Mouse (Mus musculus) brain, embryonic 18.5 days (tissue): ENCODE data around the gene Gfra1.

Source experiments
- DNase-seq: peaks from one replicate; pipeline ENCODE4 v3.0.0-alpha.2; 2012; ENCODE audit warnings: low read depth, low spot score

Gfra1 gene

DNA sequence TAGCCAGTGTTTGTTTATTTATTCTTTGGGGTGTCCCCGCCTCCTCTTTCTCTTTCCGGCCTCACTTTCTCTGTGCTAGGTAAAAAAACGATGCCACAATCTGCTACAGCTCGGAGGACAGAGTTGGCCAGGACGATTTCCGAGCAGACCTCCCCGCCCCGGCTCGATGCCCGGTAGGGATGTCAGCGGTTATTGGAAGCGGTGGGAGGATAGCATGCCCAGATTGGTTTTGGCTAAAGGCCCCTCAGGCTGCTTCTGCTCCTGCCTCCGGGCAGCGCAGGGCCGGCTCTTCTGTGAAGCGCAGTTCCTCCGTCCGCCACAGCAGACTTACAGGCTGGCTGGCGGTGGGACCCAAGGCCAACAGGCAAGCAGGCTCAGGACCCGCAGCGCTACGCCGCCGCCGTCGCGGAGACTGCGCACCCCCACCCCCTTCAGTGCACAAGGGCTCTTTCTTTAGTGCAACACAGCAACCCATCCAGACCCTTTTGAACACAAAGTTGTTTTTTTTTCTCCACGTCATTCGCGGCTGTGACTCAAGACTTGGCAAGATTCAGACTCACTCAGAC is at the start of gene Gfra1:
Gene Gfra1, minus strand, starts transcription at position 414 of the 566 bp plus-strand sequence.
- DNase-seq, result no peak

DNA sequence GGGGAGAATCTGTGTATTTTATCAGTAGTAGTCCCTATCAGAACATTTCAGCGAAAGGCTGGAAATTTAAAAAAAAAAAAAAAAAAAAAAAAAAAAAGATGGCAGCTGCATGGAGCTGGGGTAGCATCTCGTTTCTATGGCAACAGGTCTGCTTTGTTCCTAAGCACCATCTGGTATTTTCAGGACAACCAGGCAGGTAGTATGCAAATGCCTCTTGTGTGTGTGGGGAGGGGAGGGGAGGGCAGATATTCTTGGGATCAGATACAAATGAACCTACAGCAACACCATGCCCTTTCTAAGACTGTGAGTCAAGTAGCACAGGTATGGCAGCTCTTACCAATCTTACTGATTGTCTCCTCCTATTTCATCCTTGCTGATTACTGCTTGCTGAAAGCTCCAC is 44.3 kb upstream of the Gfra1 start:
- DNase-seq, result no peak

DNA sequence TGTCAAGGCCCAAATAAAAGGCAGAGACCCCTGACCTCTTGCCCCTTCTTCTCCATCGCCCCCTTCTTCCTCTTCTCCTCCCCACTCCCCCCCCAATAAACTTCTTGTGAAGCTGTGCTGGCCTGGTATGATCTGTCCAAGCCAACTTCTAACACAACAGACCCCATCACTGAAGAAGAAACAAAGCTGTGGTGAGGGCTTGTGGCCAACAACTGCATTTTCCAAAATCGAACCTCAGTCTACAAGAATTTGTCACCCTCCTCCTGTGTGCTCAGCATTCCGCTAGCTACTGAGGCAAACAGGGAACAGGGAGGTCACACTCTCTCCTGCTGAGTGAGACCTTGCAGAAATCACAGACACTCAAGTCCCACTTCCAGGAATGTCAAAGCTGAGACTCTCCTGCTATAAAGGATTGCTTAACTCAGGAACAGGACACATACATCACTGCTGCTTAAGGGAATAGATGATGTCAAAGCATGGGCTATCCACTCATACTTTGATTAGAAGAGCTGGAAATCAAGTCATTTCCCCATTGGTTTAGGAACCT is 43.8 kb upstream of the Gfra1 start:
- no peak for DNase-seq

DNA sequence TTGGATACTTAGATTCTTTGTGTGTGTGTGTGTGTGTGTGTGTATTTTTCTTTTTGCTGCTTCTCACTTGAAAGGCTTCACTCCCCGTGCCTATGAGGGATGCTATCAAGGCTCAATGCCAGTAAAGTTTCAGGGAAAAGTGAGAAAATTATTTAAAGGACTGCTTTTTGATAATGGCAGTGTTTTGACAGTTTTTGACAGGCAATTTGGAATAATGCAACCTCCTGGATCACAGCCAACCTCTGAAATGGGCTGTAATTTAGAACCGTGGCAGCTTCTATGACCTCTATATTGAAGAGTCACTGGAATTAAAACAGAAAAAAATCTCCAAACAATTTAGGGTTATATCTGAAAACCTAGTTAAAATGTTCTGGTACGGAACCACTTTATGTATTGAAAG is 41.4 kb upstream of the Gfra1 start:
- no peak for DNase-seq

DNA sequence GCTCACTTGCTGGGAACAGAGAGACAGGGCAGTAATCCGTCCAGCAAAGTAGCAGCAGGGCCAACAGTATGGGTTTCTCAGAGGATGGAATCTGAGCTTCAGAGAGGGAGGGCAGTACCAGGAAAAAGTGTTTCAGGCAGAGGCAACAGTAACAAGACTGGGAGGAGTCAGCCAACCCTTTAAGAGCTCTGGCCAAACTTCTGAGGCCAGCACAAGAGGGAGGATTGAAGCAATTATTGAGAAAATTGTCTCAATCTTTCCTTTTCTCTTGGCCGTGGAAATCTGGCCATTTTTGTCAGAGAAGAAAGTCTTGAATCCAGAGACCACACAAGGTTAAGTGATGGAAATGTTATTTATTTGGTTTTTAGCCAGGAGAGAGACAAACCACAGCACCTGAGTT is 31.0 kb upstream of the Gfra1 start:
- DNase-seq, result no peak

DNA sequence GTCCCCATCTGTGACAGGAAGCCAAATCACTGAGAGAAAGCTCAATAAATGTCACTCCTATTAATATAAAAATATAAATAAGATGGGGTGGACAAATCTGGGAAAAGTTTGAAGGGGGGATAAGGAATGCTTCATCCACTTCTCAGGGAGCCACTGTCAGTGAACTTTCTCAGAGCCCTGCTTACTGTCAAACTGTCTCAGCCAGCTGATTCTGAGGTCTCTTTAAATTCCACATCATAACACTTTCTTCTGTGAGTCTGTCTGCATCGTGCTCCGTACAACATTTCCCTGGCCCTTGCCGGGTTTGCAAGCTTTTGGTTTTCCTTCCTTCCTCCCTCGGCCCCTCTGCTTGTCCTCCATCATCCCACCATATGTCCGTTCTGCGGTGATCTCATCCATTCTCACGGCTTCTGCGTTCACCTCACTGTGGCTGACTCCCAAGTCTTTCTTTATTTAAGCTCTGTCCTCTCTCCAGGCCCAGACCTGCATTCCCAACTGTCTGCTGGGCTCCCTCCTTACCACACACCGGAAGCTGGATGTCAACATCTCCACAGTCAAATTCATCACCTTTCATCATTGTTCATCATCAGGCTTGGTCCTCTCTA is 26.8 kb upstream of the Gfra1 start:
- DNase-seq, result no peak

DNA sequence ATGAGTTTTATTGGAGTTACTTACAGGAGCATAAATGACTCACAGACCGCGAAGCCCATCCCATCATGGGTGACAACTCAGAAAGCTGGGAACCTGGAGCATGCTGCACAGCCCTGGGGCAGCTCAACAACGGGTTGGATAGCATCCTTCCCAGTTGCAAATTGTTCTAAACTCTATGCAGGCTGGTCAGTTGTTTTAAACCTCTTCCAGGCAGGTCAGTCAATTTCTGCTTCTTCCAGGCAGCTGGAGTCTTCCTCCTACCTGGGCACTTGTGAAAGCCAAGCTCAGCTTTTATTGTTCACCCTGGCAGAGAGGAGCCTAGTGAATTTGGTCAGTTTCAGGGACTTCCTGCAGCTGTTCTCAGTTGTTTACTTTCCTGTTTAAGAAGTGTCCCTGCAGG is 18.5 kb upstream of the Gfra1 start:
- no peak for DNase-seq

DNA sequence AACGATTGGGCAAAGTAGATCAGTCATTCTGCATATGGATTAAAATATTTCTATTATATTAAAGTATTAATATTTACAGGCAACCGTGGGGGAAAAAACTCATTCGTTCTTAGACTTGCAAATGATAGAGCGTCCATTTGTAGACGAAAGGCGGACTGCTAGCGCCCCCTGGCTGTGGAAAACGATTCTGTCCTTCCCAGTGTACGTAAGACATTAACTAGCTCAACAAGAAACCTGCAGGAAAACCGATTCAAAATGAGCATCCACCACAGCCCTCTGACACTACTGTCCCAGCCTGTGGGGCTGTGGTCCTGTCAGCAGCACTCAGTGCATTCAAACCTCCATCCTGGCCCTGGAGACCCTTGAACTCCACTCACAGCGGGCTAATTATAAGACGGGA is 13.7 kb upstream of the Gfra1 start:
- DNase-seq, result no peak

DNA sequence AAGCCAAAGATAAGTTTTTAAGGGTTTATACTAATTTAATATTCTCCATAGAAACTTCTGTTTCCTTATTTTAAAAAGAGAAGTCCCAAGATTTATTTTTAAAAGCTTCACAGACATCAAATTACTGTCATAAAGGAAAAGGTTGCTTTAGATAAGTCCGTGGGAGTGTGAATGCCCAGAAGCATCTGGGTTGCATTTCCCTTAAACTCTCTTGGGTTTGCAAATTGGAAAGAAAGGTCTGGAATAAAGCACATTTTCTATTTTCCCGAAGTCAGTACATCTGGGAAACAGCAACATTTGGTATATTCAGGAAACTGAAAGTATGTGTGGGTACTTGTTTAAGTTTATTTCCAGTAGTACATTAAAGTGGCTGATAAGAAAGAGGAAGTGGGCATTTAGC is 12.6 kb upstream of the Gfra1 start:
- DNase-seq, result no peak

DNA sequence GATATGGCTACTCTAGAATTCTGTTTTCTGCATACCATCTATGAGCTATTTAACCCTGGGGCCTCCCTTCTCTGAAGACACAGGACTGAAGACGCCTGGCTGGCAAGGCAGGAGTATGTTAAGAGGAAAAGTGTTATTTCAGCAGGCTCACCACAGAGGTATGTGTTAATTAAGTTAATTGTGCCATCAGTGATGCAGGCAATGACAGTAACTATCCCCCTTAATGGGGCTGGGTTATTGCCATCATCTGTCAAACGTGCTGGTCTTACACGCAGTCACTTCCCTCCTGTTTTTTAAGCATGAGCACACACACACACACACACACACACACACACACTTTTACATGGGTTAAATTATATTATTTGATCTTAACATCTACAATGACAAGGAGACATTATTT is 8.0 kb upstream of the Gfra1 start:
- DNase-seq, result no peak

DNA sequence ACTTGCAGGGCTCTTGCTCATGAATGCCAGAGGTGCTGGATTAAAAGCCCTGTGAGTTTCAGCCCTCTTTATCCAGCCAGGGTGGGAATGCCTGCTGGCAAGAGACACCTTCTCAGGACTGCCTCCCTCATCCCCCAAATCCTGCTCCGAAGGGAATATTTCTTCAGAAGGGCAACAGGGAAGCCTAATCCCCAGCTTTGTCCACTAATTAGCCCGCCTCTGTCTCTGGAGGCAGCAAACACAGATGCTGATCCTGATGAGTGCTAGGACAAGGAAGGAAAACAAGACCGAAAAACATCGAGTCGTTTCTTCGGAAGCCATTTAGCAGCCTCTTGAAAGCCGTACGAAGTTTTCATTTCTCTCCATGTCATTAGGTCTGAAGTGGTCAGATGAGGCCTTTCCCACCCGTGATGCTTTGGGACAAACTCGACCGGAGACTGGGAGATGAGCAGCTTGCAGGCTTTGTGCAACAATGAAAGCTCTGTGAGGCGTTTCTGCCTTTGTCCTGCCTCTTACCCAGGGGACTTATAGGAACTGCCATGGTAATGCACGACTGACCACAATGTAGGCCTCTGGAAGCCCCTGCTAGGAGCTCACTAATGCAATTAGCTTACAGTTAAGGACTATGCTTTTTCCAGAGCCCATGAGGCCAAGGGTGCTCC is 4.8 kb upstream of the Gfra1 start:
- DNase-seq, result no peak

DNA sequence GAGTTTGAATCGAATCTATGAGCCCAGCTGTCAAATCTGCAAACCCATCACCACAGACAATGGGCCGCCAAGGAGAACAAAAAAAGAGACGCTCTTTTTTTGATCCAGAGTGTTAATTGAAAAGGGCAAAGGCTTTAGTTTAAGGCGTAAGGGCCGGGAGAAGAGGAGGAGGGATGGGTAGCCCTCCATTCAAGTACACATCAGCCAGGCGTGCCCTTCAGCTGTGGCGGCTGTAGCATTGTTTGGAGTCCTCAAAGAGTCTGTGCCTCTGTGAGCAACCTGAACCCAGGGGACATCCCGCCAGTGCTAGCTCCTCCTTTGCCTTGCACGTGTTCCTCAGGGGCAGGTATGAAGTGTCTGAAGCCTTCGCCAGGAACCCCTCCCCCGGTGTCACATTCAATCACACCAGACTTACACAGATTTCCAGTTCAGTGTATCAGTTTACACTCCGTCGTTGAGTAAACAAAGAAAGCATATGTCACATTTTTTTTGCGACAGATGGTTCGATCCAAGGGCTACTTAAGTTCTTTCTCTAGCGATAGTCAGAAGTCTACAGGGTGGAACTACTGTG is 867 bp upstream of the Gfra1 start:
- no peak for DNase-seq

DNA sequence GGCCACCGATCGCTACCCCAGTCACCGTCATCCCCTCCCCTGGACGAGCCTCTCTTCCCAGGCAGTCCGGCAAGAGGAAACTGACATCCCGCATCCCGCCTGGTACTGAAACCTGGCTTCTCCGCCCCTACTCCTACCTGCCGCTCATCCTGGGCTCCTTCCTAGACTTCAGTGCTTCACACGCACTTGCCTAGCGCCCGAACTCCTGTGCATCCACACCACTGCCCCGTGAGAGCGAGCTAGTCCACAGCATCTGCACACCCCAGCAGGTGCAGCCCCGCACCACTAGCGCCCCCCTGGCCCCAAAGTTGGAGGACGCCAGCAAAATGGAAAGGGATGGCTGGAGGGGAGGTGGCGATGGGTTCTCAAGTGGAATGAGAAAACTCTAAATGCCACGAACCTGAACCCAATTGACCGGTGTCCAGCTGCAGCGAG is 631 bp downstream of the Gfra1 start:
- no peak for DNase-seq

DNA sequence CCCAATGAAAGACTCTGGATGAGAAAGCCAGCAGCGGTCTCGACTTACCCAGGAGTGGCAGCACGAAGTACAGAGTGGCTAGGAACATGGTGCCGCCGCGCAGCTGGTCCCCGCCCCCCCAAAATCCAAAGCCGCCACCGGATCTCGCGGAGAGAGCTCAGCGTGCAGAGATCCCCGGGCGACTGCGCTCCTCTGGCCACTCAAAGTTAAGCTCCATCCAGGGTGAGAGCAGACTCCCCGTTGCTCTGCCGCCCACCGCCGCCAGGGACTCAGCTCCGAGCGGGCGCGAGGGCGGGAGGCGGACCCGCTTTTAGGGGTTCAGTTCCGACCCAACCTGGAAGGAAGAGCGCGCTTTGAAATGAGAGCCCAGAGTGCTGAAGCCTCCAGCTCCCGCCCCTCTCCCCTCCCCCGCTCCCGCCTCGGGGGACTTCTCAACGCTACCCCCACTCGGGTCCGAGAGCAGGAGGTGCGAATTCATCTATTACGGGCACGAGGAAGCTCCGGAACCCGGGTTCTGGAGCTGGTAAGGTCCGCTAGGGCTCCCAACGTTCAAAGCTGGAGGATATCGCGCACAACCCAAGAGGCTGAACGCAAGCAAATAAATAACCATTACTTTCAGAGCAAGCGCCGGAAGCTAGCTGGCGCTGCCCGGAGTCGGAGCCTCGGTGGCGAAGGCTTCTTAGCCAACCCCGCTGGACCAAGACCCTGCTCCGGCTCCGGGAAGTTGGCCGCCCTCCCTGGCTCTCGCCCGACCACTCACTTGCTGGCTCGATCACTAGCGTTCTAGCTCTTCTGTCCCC is 1.2 kb downstream of the Gfra1 start:
- DNase-seq, result no peak

DNA sequence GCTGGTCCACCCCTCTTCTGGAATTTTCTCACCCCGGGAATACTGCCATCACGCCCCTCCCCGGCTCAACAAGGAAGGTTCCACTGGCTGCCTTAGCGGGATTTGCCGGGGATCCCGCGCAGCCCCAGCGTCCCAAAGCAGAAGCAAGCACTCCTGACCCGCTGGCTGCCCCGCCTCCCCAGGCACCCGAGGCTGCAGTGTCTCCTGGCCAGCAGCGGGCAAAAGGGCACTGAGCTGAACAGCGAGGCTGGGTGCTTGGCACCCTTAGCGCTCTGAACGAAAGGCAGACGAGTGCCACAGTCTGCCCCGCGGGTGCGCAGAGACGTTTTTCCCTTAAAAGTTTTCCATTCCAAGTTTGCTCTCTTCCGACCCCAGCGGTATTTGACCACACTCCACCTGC is 2.1 kb downstream of the Gfra1 start:
- DNase-seq, result no peak

DNA sequence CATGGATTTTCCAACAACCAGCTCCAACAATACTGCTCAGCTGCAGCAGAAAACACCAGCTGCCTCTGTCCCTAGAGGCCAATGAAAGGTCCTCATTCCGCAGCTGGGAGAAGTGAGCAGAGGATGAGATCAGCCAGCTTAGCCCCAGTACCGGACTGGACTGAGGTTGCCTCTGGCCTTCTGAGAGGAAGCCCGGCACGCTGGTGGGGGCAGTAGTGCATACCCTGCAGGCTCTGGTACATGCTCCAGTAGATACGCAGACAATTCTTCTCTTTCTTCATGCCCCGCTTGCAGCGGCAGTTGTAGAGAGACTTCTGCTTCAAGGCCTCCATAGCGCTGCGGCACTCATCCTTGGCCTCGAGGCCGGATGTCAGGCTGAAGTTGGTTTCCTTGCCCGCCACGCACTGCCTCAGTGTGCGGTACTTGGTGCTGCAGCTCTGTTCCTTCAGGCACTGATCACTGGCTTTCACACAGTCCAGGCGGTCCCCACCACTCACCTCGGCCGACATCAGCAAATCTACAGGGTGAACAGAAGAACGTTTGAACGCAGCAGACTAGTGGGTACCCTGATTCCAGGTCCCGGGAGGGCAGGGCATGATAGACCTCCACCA is 2.7 kb downstream of the Gfra1 start:
- DNase-seq, result no peak

DNA sequence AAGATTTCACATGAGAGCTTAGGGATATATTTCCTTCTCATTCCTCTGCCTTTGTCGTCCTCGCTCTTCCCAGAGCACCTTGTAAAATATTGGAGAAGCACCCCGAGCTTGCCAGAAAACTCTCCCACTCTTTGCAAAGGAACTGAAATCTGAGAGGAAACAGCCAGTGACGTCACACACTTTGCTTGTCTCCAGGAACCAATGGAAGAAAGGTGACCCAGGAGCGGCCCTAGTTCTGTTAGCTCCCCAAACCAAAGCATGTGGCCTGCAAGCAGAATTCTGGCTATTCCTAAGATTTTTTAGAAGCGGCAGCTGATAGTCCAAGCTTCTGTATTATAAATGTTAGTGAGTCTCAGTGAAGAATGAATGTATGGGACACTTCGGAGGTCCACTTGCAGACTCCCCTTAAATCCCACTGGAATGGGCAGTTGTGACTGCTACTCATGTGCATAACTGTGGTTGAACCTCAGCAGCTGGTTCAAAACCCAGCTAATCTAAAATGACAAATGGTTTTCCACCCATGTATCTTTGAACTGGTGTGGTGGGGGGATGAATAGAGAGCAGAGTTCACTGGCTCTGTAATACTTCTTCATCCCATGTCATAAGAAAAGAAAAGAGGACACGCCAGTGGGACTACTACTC is 3.4 kb downstream of the Gfra1 start:
- no peak for DNase-seq

DNA sequence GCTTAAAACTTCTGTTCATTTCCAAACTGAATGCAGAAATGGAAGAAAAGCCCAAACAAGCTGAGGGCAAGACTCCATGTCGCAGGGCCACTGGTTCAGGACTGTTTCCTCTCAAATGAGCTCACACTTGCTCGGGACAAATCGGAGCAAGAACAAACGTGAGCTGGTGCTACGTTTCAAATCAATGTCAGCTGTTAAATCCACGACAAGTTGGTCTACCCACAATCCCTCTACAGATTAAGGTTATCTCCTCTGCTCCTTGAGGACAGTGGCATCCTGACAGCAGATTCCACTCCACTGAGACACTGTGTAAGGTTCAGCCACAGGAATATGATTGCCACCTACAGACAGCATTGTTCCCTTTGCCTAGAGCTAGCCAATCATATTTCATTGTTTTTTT is 4.4 kb downstream of the Gfra1 start:
- DNase-seq, result no peak

DNA sequence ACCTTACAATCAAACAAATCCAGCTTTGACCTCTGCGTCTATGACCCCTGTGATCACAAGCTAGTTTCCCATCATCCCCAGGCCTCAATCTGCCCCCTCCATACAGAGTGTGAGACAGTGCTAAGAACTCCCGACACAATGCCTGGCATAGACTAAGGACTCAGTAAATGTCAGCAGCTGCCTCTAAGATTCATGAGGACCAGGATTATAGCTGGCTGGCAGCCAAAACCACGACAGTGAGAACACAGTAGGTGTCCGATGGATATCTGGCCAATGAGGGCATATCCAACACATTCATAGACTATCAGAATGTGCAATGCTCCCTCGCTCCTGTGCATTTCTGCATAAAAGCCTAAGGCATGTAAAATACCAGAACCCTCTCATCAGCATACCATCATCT is 5.0 kb downstream of the Gfra1 start:
- no peak for DNase-seq

DNA sequence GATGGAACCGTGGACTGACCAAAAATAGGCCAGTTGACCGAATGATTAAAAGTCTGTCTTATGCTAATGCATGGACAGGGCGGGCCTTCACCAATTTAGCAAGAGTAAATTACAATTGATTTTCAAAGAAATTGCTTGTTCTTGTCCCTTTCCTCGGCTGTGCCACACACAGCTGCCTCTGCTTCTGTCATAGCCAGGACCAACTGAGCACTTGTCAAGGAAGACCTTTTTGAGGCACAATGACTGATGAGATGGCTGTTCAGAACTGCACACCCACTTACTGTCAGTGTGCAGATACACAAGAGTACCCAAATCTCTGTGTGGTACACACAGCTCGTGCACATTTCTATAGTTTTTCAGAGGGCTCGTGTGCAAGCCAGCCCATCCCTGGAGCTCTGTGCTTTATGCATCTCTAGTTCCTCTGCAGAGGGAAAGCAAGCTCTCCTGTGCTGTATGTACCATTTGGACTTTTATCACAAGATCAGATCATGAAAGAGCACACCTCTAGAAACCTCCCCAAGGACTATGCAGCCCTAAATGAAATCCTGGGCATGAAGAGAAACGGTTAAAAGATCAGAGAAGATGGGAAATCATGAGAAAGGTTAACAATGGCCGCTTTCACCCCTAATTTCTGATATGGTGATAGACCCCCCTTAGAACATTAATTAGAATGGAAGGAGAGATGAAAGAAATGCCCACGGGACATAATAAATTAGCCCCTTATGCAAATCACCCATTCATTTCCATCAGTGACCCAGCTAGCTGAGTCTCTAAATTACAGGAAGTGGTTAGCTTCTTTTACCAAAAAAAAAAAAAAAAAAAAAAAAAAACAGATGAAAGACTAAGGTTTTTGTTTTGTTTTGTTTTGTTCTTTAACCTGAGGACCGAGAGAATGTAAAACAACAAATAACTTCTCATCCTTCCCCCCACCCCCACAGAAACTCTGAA is 12.7 kb downstream of the Gfra1 start:
- no peak for DNase-seq
